Mouse (Mus musculus): Measurements from ENCODE around the gene Cbln3. TPM values are rescaled to one million over a fixed set of nuclear protein-coding genes. Genes with fewer than 3 reads are reported as not detected.

Cbln3 gene
- polyA plus RNA-seq (2012; rRNA removed) = 0.04 and 0.09 TPM in 2 replicates

DNA sequence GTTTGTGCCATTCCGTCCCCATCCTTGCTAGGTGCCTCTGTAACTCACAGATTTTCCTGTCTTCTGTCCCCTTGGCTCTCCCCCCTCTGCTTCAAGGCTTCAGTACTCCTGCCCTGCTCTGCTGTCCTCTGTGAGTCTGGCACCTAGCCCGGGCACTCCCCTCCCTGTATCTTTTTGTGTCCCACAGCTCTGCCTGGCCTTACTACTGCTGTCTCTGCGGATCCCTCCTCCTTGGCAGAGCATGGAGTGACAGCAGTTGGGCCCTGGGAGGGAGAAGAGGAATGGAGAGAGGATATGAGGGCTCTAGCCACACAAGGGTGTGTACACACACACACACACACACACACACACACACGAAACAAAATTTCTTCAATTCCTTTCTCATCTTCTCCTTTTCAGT, at the start of gene Cbln3:
TSS of gene Cbln3 (minus strand) at position 227 of the 400 bp plus-strand sequence.
- DNase-seq = peak; percentile 12
- WGBS = 68% methylated on average over 4 of the region's 4 CpGs
- no peaks in the 10 kb centered on the region for H3K27me3 ChIP-seq (ENCODE audit: control insufficient read depth, insufficient read depth, low read length)

DNA sequence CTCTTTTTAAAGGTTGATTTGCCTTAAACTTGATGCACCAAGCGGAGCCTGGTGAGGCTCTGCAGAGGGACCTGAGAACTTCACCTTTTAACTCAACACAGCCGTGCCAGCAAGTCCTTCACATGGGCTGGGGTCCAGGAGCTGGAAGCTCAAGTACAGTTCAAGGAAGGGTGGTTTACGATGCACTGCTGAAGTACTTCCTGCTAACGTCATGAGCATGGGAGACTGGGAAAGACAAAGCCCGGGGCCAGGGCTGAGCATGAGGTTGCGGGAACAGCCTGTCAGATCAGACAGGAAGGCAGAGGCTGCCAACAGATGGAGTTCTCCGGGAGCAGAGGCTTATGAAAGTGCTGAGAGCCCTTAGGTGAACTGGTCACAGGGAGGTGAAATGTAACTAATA, 49.4 kb upstream of the Cbln3 start:
- Histone ChIP-seq H3K36me3 (ENCODE audit: control insufficient read depth, insufficient read depth, low read length) (no peaks in the 10 kb centered on the region), H3K4me3 (ENCODE audit: control insufficient read depth, insufficient read depth, low read length) (no peak overlapping the region), H3K4me1 (replicated peaks; ENCODE audit: control insufficient read depth, insufficient read depth, low read length) (no peaks in the 10 kb centered on the region), H3K27ac (ENCODE audit: control insufficient read depth, insufficient read depth, low read length) (no peak overlapping the region), H3K27me3 (ENCODE audit: control insufficient read depth, insufficient read depth, low read length) (no peaks in the 10 kb centered on the region)
- TF ChIP-seq POLR2A (IDR thresholded peaks at IDR 0.05; ENCODE audit: control insufficient read depth, extremely low read depth, insufficient read depth, low read length, poor library complexity) (no peak), CTCF (IDR thresholded peaks at IDR 0.05; ENCODE audit: borderline replicate concordance, control insufficient read depth, extremely low read depth, insufficient read depth, low read length, poor library complexity) (no peak)
- WGBS = 48% methylated on average over 7 of the region's 7 CpGs
- DNase-seq = no peak

More for the DNA sequence above, at the start of gene Cbln3:
- no peak for TF ChIP-seq CTCF (IDR thresholded peaks at IDR 0.05; ENCODE audit: borderline replicate concordance, control insufficient read depth, extremely low read depth, insufficient read depth, low read length, poor library complexity)
- TF ChIP-seq POLR2A (IDR thresholded peaks at IDR 0.05; ENCODE audit: control insufficient read depth, extremely low read depth, insufficient read depth, low read length, poor library complexity) = no peak
- Histone ChIP-seq H3K36me3 (ENCODE audit: control insufficient read depth, insufficient read depth, low read length) (peaks cover 17% of the 10 kb centered on the region), H3K4me1 (replicated peaks; ENCODE audit: control insufficient read depth, insufficient read depth, low read length) (peaks cover 25% of the 10 kb centered on the region), H3K27ac (ENCODE audit: control insufficient read depth, insufficient read depth, low read length) (peak within 1 kb of the TSS; percentile 55; the same call in 1 of the 2 replicates), H3K4me3 (ENCODE audit: control insufficient read depth, insufficient read depth, low read length) (peak within 1 kb of the TSS; percentile 70)

GRCm38 (mm10) chr14:55929263-55929997, 45.2 kb upstream of the Cbln3 start:
- DNase-seq = no peak
- WGBS = 75% methylated on average over 12 of the region's 12 CpGs
- Histone ChIP-seq H3K4me3 (ENCODE audit: control insufficient read depth, insufficient read depth, low read length) (no peak overlapping the region), H3K27ac (ENCODE audit: control insufficient read depth, insufficient read depth, low read length) (no peak overlapping the region), H3K36me3 (ENCODE audit: control insufficient read depth, insufficient read depth, low read length) (no peaks in the 10 kb centered on the region), H3K4me1 (replicated peaks; ENCODE audit: control insufficient read depth, insufficient read depth, low read length) (no peaks in the 10 kb centered on the region), H3K27me3 (ENCODE audit: control insufficient read depth, insufficient read depth, low read length) (no peaks in the 10 kb centered on the region)
- TF ChIP-seq POLR2A (IDR thresholded peaks at IDR 0.05; ENCODE audit: control insufficient read depth, extremely low read depth, insufficient read depth, low read length, poor library complexity) (no peak), CTCF (IDR thresholded peaks at IDR 0.05; ENCODE audit: borderline replicate concordance, control insufficient read depth, extremely low read depth, insufficient read depth, low read length, poor library complexity) (no peak)

DNA sequence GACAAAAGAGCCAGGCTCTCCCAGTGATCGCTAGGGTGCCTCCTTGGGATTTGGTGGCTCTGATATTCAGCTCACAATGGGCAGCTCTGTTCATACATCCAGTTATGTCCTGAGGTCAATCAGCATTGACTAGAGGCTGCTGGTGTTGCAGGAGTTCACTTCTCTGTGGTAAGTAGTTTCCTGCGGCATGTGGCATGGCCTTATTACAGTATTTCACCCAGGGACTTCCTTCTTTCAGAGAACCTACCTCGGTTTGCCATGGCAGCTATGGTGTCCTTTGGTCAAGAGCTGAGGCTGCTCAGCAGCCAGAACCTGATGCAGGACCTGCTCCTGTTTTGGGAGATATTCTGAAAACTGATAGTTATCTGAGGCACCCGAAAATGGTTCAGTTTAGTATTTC, 42.7 kb upstream of the Cbln3 start:
- Histone ChIP-seq H3K4me3 (ENCODE audit: control insufficient read depth, insufficient read depth, low read length) (no peak overlapping the region), H3K27me3 (ENCODE audit: control insufficient read depth, insufficient read depth, low read length) (no peaks in the 10 kb centered on the region), H3K36me3 (ENCODE audit: control insufficient read depth, insufficient read depth, low read length) (no peaks in the 10 kb centered on the region), H3K27ac (ENCODE audit: control insufficient read depth, insufficient read depth, low read length) (no peak overlapping the region), H3K4me1 (replicated peaks; ENCODE audit: control insufficient read depth, insufficient read depth, low read length) (no peaks in the 10 kb centered on the region)
- no peak for TF ChIP-seq POLR2A (IDR thresholded peaks at IDR 0.05; ENCODE audit: control insufficient read depth, extremely low read depth, insufficient read depth, low read length, poor library complexity)
- TF ChIP-seq CTCF (IDR thresholded peaks at IDR 0.05; ENCODE audit: borderline replicate concordance, control insufficient read depth, extremely low read depth, insufficient read depth, low read length, poor library complexity) = no peak
- DNase-seq = no peak
- WGBS = 35% methylated on average over 4 of the region's 4 CpGs

GRCm38 (mm10) chr14:55922475-55923232, 38.5 kb upstream of the Cbln3 start:
- Histone ChIP-seq H3K4me3 (ENCODE audit: control insufficient read depth, insufficient read depth, low read length) (no peak overlapping the region), H3K27ac (ENCODE audit: control insufficient read depth, insufficient read depth, low read length) (no peak overlapping the region), H3K4me1 (replicated peaks; ENCODE audit: control insufficient read depth, insufficient read depth, low read length) (no peaks in the 10 kb centered on the region), H3K36me3 (ENCODE audit: control insufficient read depth, insufficient read depth, low read length) (no peaks in the 10 kb centered on the region), H3K27me3 (ENCODE audit: control insufficient read depth, insufficient read depth, low read length) (no peaks in the 10 kb centered on the region)
- no peak for DNase-seq
- 84% methylated on average over 7 of the region's 7 CpGs for whole genome bisulfite sequencing
- TF ChIP-seq POLR2A (IDR thresholded peaks at IDR 0.05; ENCODE audit: control insufficient read depth, extremely low read depth, insufficient read depth, low read length, poor library complexity) (no peak), CTCF (IDR thresholded peaks at IDR 0.05; ENCODE audit: borderline replicate concordance, control insufficient read depth, extremely low read depth, insufficient read depth, low read length, poor library complexity) (no peak)

DNA sequence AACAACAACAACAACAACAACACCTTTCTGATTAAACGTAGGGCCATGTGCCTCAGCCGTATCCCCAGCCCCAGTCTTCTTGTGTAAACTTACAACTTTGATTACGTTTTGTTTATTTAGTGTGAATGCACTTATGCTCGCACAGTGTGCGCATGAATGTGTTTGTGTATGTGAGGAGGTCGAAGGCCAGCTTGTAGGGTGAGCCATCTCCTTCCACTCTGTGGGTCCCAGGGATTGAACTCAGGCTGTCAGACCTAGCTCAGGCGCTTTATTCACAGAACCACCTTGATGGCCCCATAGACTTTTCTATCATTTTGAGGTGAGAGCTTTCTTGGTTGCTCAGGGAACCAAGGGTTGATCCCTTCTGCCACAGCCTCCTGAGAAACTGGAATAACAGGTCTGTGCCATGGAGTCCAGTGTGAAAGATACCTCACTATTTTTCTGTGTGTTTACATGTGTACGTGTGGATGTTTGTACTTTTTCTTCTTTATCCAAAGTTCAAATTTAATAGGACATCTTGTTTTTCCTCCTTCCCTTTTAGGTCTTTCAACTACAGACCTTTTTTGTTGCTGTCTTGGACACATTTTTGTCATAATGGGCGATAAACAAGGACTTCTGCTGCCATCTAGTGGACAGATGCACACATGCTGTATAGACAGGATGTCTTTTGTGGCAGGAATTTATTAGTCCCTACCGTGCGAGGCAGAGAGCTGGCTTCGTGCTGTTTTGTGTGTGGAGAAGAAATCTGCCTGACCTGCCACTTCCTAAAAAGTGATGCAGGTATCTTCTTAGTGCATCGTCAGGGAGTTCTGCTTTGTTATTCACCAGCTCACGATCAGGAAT, 34.3 kb upstream of the Cbln3 start:
- H3K4me1 ChIP-seq (replicated peaks; ENCODE audit: control insufficient read depth, insufficient read depth, low read length) = no peaks in the 10 kb centered on the region
- H3K27me3 ChIP-seq (ENCODE audit: control insufficient read depth, insufficient read depth, low read length) = no peaks in the 10 kb centered on the region; the same call in 1 of the 2 replicates
- no peak overlapping the region for H3K4me3 ChIP-seq (ENCODE audit: control insufficient read depth, insufficient read depth, low read length)
- no peak overlapping the region for H3K27ac ChIP-seq (ENCODE audit: control insufficient read depth, insufficient read depth, low read length)
- no peak for TF ChIP-seq CTCF (IDR thresholded peaks at IDR 0.05; ENCODE audit: borderline replicate concordance, control insufficient read depth, extremely low read depth, insufficient read depth, low read length, poor library complexity)
- TF ChIP-seq POLR2A (IDR thresholded peaks at IDR 0.05; ENCODE audit: control insufficient read depth, extremely low read depth, insufficient read depth, low read length, poor library complexity) = no peak
- DNase-seq = peak; percentile 66
- 51% methylated on average over 14 of the region's 14 CpGs for WGBS
- no peaks in the 10 kb centered on the region for H3K36me3 ChIP-seq (ENCODE audit: control insufficient read depth, insufficient read depth, low read length)
